In genomic region chr10:96214946-96215345, GRCm38 (mm10) we compare ENCODE assay signal across 11 mouse cellular contexts.
DNase-seq lines count a peak whose midpoint lies in the region; ATAC-seq and TF ChIP-seq lines count a peak whose summit lies in the region.
"Had no signal": no experiment of that assay in that cellular context is flagged by ENCODE, and none has a peak within 500 bp of the region (broad histone marks: within the 10 kb centered on the region; RNA-seq: fewer than 3 reads in every experiment).

No protein-coding gene starts in this region.

- no peak overlapping the region for H3K4me3 ChIP-seq in midbrain, embryonic 16.5 days (ENCODE audit: low read depth, low read length)
- no peak overlapping the region for H3K4me3 ChIP-seq in left cerebral cortex, adult 2 months
- H3K4me3 ChIP-seq: embryonic facial prominence, embryonic 12.5 days had no signal

- H3K4me2 ChIP-seq in midbrain, embryonic 16.5 days (ENCODE audit: low read length): no peak overlapping the region
- H3K4me2 ChIP-seq: embryonic facial prominence, embryonic 12.5 days had no signal

- peak; percentile 67 for DNase-seq in left cerebral cortex, postnatal 4 days
- no peak for DNase-seq in left cerebral cortex, adult 9 months (ENCODE audit: low spot score in 2 of 2)
- peak; percentile 62 for DNase-seq in thymus, postnatal 14 days
- no peak for DNase-seq in embryo, embryonic 11 days
- DNase-seq in left cerebral cortex, adult 2 months (ENCODE audit: extremely low spot score in 1 of 2, low spot score in 2 of 2): no peak
- DNase-seq: heart, postnatal 14 days; right cerebral cortex, adult 18-20 months had no signal

- peak; percentile 88 for ATAC-seq in cerebellum, adult (ENCODE audit: insufficient number of reproducible peaks, low FRiP score, low TSS enrichment)
- peak; percentile 80 for ATAC-seq in inflammation-experienced regulatory T-cells, adult 6 months
- ATAC-seq in midbrain, embryonic 16.5 days: no peak

- H3K27me3 ChIP-seq in midbrain, embryonic 16.5 days (ENCODE audit: control insufficient read depth, insufficient read depth, low read depth, low read length): no peaks in the 10 kb centered on the region
- H3K27me3 ChIP-seq: embryonic facial prominence, embryonic 12.5 days had no signal

- TF ChIP-seq CTCF in left cerebral cortex, adult 2 months (IDR thresholded peaks at IDR 0.05): no peak

- H3K9ac ChIP-seq in midbrain, embryonic 16.5 days (ENCODE audit: low read depth, low read length): no peak overlapping the region
- H3K9ac ChIP-seq: embryonic facial prominence, embryonic 12.5 days had no signal

- H3K4me1 ChIP-seq in midbrain, embryonic 16.5 days (ENCODE audit: control insufficient read depth, insufficient read depth, low read length): peaks cover 3% of the 10 kb centered on the region; the same call in 1 of the 2 replicates
- H3K4me1 ChIP-seq: embryonic facial prominence, embryonic 12.5 days had no signal

- intact Hi-C loops in left cerebral cortex, postnatal 4 days (cut with DNase I): loop anchor here (5.0 kb wide), 2 partner anchors 407 to 1097 kb away; no protein-coding TSS in a partner anchor
- intact Hi-C loops in left cerebral cortex, adult 2 months (cut with DNase I): loop anchor here (2.0 to 5.0 kb wide), 5 partner anchors 83 to 1126 kb away; partner anchors contain the start of gene Btg1

- H3K36me3 ChIP-seq in midbrain, embryonic 16.5 days (ENCODE audit: control insufficient read depth, insufficient read depth, low read length): no peaks in the 10 kb centered on the region
- H3K36me3 ChIP-seq: embryonic facial prominence, embryonic 12.5 days had no signal

- WGBS in midbrain, embryonic 16.5 days: 83% methylated on average over 6 of the region's 6 CpGs

- no peaks in the 10 kb centered on the region for H3K9me3 ChIP-seq in midbrain, embryonic 16.5 days (replicated peaks; ENCODE audit: control insufficient read depth, low read length, poor library complexity, severe bottlenecking)
- H3K9me3 ChIP-seq: embryonic facial prominence, embryonic 12.5 days had no signal

- no peak overlapping the region for H3K27ac ChIP-seq in midbrain, embryonic 16.5 days (ENCODE audit: low read length)
- H3K27ac ChIP-seq in left cerebral cortex, adult 2 months: no peak overlapping the region
- H3K27ac ChIP-seq: embryonic facial prominence, embryonic 12.5 days had no signal

Comparison
In these comparisons a context has a peak if more than half of its experiments do, and no peak if none do; other contexts are left out.
1. DNase-seq: peak in left cerebral cortex, postnatal 4 days (single experiment) and thymus, postnatal 14 days (single experiment); none in left cerebral cortex, adult 9 months (0 of 2), embryo, embryonic 11 days (single experiment) and left cerebral cortex, adult 2 months (0 of 2).